Mouse (Mus musculus) heart, postnatal 10 days (tissue): Measurements from ENCODE around the gene Ednrb. TPM values are rescaled to one million over a fixed set of nuclear protein-coding genes. Genes with fewer than 3 reads are reported as not detected.
A peak's percentile ranks its signal among the peaks of the same experiment; 100 is the strongest.
"Not testable (repeated sequence)": the region's sequence is repeated elsewhere in the genome, so short reads cannot be mapped to it uniquely, and the experiment has no call there.

Experiments used
- DNase-seq, 2 experiments: peaks; one replicate each; pipeline ENCODE4 v3.0.0; 2021
- intact Hi-C: fragments of 180-260 bp; cut with DNase I; formaldehyde crosslinking; loops from one replicate; pipeline ENCODE4 v1.15.1; 2025
- total RNA-seq, 2 experiments: library from RNA; stranded (reverse); gene quantifications; 2 replicates each; pipeline ENCODE4 v1.2.3; 2021

Gene Ednrb
- total RNA-seq, 2 experiments from 2014 or later = 29.9 to 32.3 TPM

GRCm38 (mm10) chr14:103826343-103826742 is 17.9 kb downstream of the Ednrb start:
- DNase-seq = no peak
- intact Hi-C loops = no loop called here

DNA sequence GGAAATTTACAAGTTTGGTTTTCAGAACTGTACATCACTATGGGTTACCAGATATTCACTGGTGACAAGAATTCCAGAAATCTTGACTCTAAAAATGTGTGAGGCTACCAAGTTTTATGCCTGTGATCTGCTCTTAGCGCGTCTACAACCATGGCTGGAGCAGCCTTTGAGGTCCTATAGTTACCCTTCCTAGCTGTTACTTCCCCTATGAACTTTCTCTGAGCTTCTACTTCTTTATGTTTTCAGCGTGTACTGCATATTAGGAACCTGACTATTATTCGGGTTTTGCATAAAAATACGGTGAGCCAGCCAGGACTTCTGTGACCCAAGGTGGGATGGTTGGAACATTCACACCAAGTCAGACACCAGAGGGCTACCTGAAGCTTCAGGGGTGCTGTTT is 18.3 kb downstream of the Ednrb start:
- intact Hi-C loops = no loop called here

GRCm38 (mm10) chr14:103823501-103823900 is 20.7 kb downstream of the Ednrb start:
- no peak for DNase-seq
- intact Hi-C loops = no loop called here

More for the DNA sequence above, 18.3 kb downstream of the Ednrb start:
- DNase-seq = no peak

GRCm38 (mm10) chr14:103822590-103822989 is 21.6 kb downstream of the Ednrb start:
- intact Hi-C loops = no loop called here

DNA sequence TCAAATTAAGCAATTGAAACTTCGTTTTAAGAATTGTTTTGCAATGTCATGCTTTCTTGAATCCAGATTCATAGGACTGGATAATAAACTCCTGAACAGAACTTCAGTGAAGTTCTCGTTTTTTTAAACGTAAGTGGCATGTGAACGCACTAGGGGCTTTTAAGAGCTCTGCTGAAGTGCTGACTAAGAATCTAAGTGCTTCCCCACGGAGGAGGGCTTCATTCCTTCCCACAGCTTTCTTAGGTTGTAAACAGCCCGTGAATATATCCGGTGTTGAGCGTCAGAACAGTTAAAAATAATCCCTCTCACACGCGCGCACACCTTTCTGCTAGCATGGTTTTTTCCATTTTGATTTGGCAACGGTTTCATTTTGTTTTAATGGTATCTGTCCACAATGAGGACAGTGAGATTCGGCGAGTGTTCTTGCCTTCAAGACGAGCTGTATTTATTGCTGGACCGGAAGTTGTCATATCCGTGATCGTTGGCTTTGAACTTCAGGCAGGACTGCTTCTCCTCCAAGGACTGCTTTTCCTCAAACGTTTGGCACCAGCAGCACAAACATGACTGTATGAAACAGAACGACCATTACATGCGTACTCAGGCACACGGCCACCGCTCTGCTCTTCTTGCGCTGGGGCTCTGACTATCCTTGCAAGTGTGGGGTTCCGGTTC is 27.4 kb downstream of the Ednrb start:
- DNase-seq = peak; percentile 33 to 43
- intact Hi-C loops = loop anchor here (2.0 to 5.0 kb wide), 2 partner anchors 32 to 136 kb away; no protein-coding TSS in a partner anchor

More at GRCm38 (mm10) chr14:103822590-103822989, 21.6 kb downstream of the Ednrb start:
- DNase-seq = no peak

GRCm38 (mm10) chr14:103815542-103815941 is 28.7 kb downstream of the Ednrb start:
- intact Hi-C loops = loop anchor here (5.0 kb wide), 1 partner anchor 137 kb away; no protein-coding TSS in a partner anchor
- peak; percentile 73 to 79 for DNase-seq

- intact Hi-C loops = loop anchor here (5.0 kb wide), 1 partner anchor 72 kb away; no protein-coding TSS in a partner anchor
- no peak for DNase-seq
Observed at GRCm38 (mm10) chr14:103814015-103814691, 30.0 kb downstream of the Ednrb start.

GRCm38 (mm10) chr14:103813246-103813645 is 31.0 kb downstream of the Ednrb start:
- DNase-seq = no peak

GRCm38 (mm10) chr14:103811291-103811690 is 32.9 kb downstream of the Ednrb start:
- intact Hi-C loops = loop anchor here (5.0 kb wide), 1 partner anchor 69 kb away; no protein-coding TSS in a partner anchor
- no peak for DNase-seq

More at GRCm38 (mm10) chr14:103813246-103813645, 31.0 kb downstream of the Ednrb start:
- intact Hi-C loops = loop anchor here (5.0 kb wide), 1 partner anchor 71 kb away; no protein-coding TSS in a partner anchor

GRCm38 (mm10) chr14:103803907-103804659 is 40.1 kb downstream of the Ednrb start:
- intact Hi-C loops = no loop called here
- no peak for DNase-seq

DNA sequence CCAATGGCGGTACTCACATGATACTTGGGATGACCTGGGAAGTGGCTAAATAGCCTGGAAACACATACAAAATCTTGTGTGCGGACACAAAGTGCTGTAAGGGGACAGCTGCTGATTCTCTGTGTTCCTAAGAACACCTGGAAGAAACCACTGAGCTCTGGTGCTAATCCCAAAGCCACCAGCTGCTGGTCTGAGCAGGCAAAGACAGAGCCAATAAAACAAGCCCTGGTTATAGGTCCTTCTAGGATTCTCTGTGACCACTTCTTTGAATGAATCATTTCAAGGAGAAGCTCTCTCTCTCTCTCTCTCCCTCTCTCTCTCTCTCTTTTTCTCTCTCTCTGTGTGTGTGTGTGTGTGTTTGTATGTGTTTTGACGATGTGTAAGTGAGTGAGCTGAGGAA is 47.1 kb downstream of the Ednrb start:
- intact Hi-C loops = no loop called here
- no peak for DNase-seq

- intact Hi-C loops = no loop called here
- no peak for DNase-seq
Observed at GRCm38 (mm10) chr14:103795591-103795990, 48.6 kb downstream of the Ednrb start.

DNA sequence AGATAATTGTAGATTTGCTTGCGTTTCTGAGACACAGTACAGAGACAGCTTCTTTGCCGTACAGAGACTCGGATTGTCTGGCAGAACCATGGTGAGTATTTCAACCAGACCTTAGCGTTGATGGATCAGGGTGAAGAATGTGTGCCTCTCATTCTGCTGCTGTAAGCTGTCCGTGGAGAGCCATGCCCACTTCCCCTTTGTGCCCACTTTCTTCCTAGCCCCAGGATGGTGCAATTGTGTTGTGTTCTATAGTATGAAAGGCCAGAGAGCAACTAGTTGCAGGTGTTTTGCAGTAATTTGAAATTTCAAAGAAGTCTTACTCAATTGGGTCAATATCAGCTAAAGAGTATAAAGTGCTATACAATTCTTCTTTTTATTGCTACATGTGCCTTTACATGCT is 50.8 kb downstream of the Ednrb start:
- DNase-seq = no peak
- intact Hi-C loops = no loop called here

GRCm38 (mm10) chr14:103792726-103793125 is 51.5 kb downstream of the Ednrb start:
- DNase-seq = no peak
- intact Hi-C loops = no loop called here

DNA sequence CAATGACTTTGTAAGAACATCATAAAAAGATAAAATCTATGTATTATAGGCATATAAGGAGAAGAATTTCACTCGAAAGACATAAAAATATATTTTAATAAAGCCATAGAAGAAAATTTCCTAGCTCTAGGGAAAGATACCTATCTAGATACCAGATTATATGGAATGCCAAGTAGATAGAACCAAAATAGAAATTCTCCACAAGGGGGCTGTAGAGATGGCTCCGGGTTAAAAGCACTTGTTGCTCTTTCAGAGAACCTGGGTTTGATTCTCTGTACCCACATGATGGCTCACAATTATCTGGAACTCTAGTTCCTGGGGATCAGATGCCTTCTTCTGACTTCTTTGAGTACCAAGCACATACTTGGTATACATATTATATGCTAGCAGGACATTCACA is 56.7 kb downstream of the Ednrb start:
- intact Hi-C loops = loop anchor here (5.0 kb wide), 1 partner anchor 65 kb away; no protein-coding TSS in a partner anchor
- no peak for DNase-seq

- intact Hi-C loops = loop anchor here (2.0 to 5.0 kb wide), 2 partner anchors 31 to 63 kb away; no protein-coding TSS in a partner anchor
- DNase-seq = peak; percentile 23 to 47
Observed at GRCm38 (mm10) chr14:103785096-103785965, 58.9 kb downstream of the Ednrb start.

DNA sequence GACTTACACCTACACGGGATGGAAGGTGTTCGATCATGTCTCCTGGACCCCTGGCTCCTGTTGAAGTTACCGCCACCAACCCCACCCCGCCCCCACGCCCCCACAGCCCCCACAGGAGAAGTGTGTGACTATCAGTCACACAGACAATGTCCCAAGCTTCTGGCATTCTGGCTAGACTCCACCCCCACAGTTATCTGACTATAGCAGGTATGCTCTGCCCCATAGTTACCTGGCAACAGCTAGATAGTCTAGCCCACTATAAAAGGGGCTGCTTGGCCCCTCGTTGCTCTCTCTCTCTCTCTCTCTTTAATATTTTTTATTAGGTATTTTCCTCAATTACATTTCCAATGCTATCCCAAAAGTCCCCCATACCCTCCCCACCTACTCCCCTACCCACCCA is 63.9 kb downstream of the Ednrb start:
- DNase-seq, intact Hi-C loops: not testable (repeated sequence)

DNA sequence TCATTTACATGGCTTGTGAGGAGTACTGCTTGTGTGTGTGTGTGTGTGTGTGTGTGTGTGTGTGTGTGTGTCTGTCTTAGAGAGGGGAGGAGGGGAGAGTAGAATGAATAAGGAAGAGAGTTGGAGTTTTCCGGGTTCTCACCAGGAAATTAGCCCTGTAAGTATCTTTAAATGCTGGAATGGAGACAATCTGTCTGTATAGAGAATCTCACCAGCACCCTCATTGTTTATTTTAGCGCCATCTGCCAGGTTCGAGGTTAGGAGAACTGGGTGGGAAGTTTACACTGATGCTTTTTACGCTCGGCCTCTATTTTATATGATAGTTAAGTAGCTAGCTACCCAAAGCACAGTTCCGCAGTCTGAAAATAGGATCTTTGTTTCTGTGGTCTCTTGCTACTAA is 64.9 kb downstream of the Ednrb start:
- no peak for DNase-seq
- intact Hi-C loops = no loop called here

DNA sequence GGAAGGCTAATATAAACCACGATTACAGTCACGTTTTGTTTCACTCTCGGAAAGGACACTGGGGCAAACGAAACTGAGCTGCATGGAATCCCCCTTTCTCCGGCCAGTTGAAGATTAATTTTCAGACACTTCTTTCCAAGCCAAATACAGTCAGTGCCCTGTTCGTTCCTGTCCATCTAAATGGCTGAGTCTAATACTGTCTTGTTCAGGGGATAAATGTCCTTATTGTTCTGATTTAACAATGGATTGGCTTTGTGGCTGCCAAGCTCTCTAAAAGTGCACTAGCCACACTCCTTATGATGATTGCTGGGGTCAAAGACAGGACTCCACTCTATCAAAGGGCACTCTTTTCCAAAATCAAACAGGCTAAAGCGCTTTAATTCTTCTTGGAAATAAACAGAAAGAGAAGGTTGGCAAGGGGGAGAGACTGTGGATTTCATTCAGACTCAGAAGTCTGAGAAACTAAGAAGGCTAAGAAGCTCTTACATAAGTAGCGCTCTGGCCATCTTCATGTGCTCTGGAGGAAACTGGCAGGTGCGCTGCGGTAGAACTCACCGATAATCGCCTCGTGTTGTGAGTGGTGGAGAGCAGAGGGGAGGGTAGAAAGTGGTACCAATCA is 65.6 kb downstream of the Ednrb start:
- peak in 1 of 2 experiments; percentile 19 for DNase-seq
- intact Hi-C loops = no loop called here
